Mouse (Mus musculus) cerebellum, postnatal 10 days (tissue): ENCODE results near the gene Ccdc155.
A peak's percentile ranks its signal among the peaks of the same experiment; 100 is the strongest.
"Not testable (repeated sequence)": the region's sequence is repeated elsewhere in the genome, so short reads cannot be mapped to it uniquely, and the experiment has no call there.

Experiments
- DNase-seq, 2 experiments: peaks; one replicate each; pipeline ENCODE4 v3.0.0; 2021; ENCODE audit warnings: mixed read lengths in 2 of 2

Gene Ccdc155

GRCm38 (mm10) chr7:45162996-45163615 is 41.6 kb downstream of the Ccdc155 start:
- no peak for DNase-seq

GRCm38 (mm10) chr7:45162551-45162950 is 42.1 kb downstream of the Ccdc155 start:
- DNase-seq = no peak

- DNase-seq = peak; percentile 100
These were observed 42.8 kb downstream of the Ccdc155 start for GRCm38 (mm10) chr7:45161612-45162473.

- DNase-seq = no peak
These were observed 43.8 kb downstream of the Ccdc155 start for GRCm38 (mm10) chr7:45160866-45161265.

- no peak for DNase-seq
These were observed 44.3 kb downstream of the Ccdc155 start for GRCm38 (mm10) chr7:45160316-45160800.

GRCm38 (mm10) chr7:45158991-45159390 is 45.7 kb downstream of the Ccdc155 start:
- DNase-seq = no peak

GRCm38 (mm10) chr7:45157459-45157858 is 47.2 kb downstream of the Ccdc155 start:
- peak in 1 of 2 experiments; percentile 19 for DNase-seq

- peak in 1 of 2 experiments; percentile 7 for DNase-seq
These were observed 48.5 kb downstream of the Ccdc155 start for GRCm38 (mm10) chr7:45156206-45156605.

- peak in 1 of 2 experiments; percentile 17 for DNase-seq
These were observed 49.1 kb downstream of the Ccdc155 start for GRCm38 (mm10) chr7:45155590-45155989.

- DNase-seq = peak; percentile 79 to 85
These were observed 49.6 kb downstream of the Ccdc155 start for GRCm38 (mm10) chr7:45154993-45155514.

- DNase-seq = peak; percentile 99
These were observed 50.3 kb downstream of the Ccdc155 start, which contains the start of the genes Pih1d1 and Aldh16a1 for GRCm38 (mm10) chr7:45154096-45154992. Gene Pih1d1 (plus strand): TSS chr7:45154303. Gene Aldh16a1 (minus strand): TSS chr7:45154584.

GRCm38 (mm10) chr7:45153586-45153985 is 51.1 kb downstream of the Ccdc155 start:
- no peak for DNase-seq

- DNase-seq = not testable (repeated sequence)
These were observed 51.6 kb downstream of the Ccdc155 start for GRCm38 (mm10) chr7:45153052-45153451.

- DNase-seq = peak in 1 of 2 experiments; percentile 25
These were observed 53.4 kb downstream of the Ccdc155 start for GRCm38 (mm10) chr7:45151303-45151702.

GRCm38 (mm10) chr7:45150321-45150720 is 54.4 kb downstream of the Ccdc155 start:
- no peak for DNase-seq

GRCm38 (mm10) chr7:45149545-45149944 is 55.1 kb downstream of the Ccdc155 start:
- peak in 1 of 2 experiments; percentile 29 for DNase-seq

- peak in 1 of 2 experiments; percentile 7 for DNase-seq
These were observed 56.1 kb downstream of the Ccdc155 start for GRCm38 (mm10) chr7:45148534-45149098.

- no peak for DNase-seq
These were observed 56.8 kb downstream of the Ccdc155 start for GRCm38 (mm10) chr7:45147899-45148298.

- DNase-seq = peak in 1 of 2 experiments; percentile 9
These were observed 57.4 kb downstream of the Ccdc155 start for GRCm38 (mm10) chr7:45147267-45147666.

GRCm38 (mm10) chr7:45145460-45145859 is 59.2 kb downstream of the Ccdc155 start:
- no peak for DNase-seq

GRCm38 (mm10) chr7:45144368-45145174 is 60.1 kb downstream of the Ccdc155 start:
- DNase-seq = no peak
